Mouse (Mus musculus) ES-E14 (cell line): Measurements from ENCODE around the gene Lrba.

ENCODE experiments used
- CHD2 ChIP-seq: IDR thresholded peaks from 2 replicates; pipeline ENCODE4 v1.6.1; 2014; ENCODE audit warnings: mild to moderate bottlenecking, low read depth, low read length, inconsistent platforms
- HCFC1 ChIP-seq: IDR thresholded peaks from 2 replicates; pipeline ENCODE4 v1.6.1; 2012; ENCODE audit warnings: low read length, inconsistent platforms, borderline replicate concordance; ENCODE audit not compliant: insufficient read depth
- ZNF384 ChIP-seq: IDR thresholded peaks from 2 replicates; pipeline ENCODE4 v1.6.1; 2012; ENCODE audit warnings: low read depth, low read length, inconsistent platforms

DNA sequence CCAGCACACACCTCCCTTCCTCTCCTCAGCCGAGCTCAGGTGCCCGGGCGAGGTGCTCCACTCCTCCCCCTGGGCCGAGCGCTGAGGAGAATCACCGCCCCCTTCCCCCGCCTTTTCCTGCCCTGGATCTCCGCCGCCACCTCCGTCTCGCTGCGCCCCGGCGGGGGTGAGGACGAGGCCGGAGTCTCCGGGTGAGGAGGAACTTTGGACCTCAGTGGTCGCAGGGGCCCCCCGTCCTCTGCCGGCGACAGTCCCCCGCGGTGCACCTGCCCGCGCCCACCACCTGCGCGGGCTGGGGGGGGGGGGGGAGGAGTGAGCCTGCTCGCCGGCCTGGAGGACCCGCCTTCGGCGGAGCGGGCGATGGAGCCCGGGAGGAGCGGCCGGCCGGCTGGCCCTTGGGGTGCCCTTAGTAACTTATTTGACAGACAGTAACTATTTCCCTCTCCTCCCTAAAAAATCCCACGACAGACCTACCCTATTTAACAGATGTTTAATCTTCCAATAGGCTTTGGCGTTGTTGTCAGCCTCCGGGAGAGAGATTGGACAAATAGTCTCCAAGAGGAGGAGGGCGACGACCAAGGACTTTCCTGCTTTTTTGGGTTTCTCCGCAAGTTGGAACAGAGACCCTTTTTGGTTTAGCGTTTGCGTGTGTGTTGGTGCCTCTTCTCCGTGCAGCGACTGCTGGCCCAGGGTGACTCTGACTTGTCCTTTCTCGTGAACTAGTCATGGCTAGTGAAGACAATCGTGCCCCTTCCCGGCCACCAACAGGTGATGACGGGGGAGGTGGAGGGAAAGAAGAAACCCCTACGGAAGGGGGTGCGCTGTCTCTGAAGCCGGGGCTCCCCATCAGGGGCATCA, at the start of gene Lrba:
- no peak for TF ChIP-seq ZNF384
- TF ChIP-seq CHD2, result no peak
- TF ChIP-seq HCFC1, result 0 out of 2 replicates have a peak, but pooled peaks have one; percentile 46
